Mouse (Mus musculus) stomach, postnatal 0 days (tissue): ENCODE measurements around the gene Dppa5a.
"Not testable (repeated sequence)": the region's sequence is repeated elsewhere in the genome, so short reads cannot be mapped to it uniquely, and the experiment has no call there.

ENCODE experiments used
- CTCF ChIP-seq: IDR thresholded peaks from 2 replicates; pipeline ENCODE4 v1.5.1; 2016; ENCODE audit warnings: antibody characterized with exemption, low read depth, mild to moderate bottlenecking, moderate library complexity
- EP300 ChIP-seq: optimal IDR thresholded peaks from 2 replicates; pipeline ENCODE3; 2016; ENCODE audit warnings: antibody characterized with exemption

DNA sequence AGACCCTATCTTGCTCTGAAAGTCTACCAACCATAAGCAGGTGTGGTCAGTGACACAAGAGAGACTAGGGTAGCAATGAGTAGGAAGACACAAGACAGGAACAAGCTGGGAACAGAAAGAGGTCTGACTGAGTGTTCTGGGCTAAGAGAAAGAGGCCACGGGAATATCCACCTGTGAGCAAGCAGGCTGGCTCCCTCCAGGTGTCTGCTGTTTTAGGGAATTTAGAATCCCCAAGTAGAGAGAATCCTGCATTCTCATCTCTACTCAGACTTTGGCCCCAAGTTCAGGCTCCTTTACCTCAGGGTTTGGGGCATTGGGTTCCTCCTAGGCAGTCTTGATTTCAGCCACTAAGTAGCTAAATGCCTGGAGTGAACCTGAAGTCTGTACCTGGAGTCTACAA lies 40.7 kb downstream of the Dppa5a start, which contains the start of gene Omt2b:
- TF ChIP-seq CTCF, EP300: not testable (repeated sequence)
